Mouse (Mus musculus) heart, embryonic 15.5 days (tissue): ENCODE results near the gene Traf4. TPM values are rescaled to one million over a fixed set of nuclear protein-coding genes. Genes with fewer than 3 reads are reported as not detected.

Source experiments
- ATAC-seq: fragments of 200-750 bp; cut with Nextera tagmentation; replicated peaks from 2 replicates; pipeline ENCODE4 v1.8.0; 2017; ENCODE audit warnings: low read depth, moderate TSS enrichment; ENCODE audit not compliant: insufficient number of reproducible peaks, insufficient read depth, low FRiP score
- H3K27ac ChIP-seq: fragments of 300-500 bp; sonication (generic); 2 replicates; pipeline ENCODE4 v1.5.1; 2015; ENCODE audit warnings: mild to moderate bottlenecking, inconsistent platforms
- H3K27me3 ChIP-seq: fragments of 300-500 bp; sonication (generic); 2 replicates; pipeline ENCODE4 v1.6.1; 2015; ENCODE audit warnings: inconsistent platforms
- H3K36me3 ChIP-seq: fragments of 300-500 bp; sonication (generic); 2 replicates; pipeline ENCODE4 v1.6.1; 2015; ENCODE audit warnings: mild to moderate bottlenecking, inconsistent platforms
- H3K4me1 ChIP-seq: fragments of 300-500 bp; sonication (generic); replicated peaks from 2 replicates; pipeline ENCODE4 v1.6.1; 2015; ENCODE audit warnings: inconsistent platforms
- H3K4me2 ChIP-seq: fragments of 300-500 bp; sonication (generic); 2 replicates; pipeline ENCODE4 v1.6.1; 2015; ENCODE audit warnings: inconsistent platforms, mild to moderate bottlenecking, moderate library complexity
- H3K4me3 ChIP-seq: fragments of 300-500 bp; sonication (generic); 2 replicates; pipeline ENCODE4 v1.5.1; 2015; ENCODE audit warnings: mild to moderate bottlenecking, inconsistent platforms
- H3K9ac ChIP-seq: fragments of 300-500 bp; sonication (generic); 2 replicates; pipeline ENCODE4 v1.6.1; 2015; ENCODE audit warnings: mild to moderate bottlenecking, inconsistent platforms
- H3K9me3 ChIP-seq: fragments of 300-500 bp; sonication (generic); replicated peaks from 2 replicates; pipeline ENCODE4 v1.6.1; 2016; ENCODE audit warnings: inconsistent platforms
- WGBS: fragments of 180-500 bp; shearing (Covaris S2); methylation state at CpG from one replicate; pipeline ENCODE4 v1.1.7; 2015; ENCODE audit warnings: mixed read lengths; 5-methylcytosine and 5-hydroxymethylcytosine counted together
- polyA plus RNA-seq: library from polyadenylated mRNA; unstranded; fragments of >200 nt; fragmentation: Nextera tagmentation; extraction: Ambion mirVana; gene quantifications from 2 replicates; pipeline ENCODE4 v1.2.1, GENCODE M21; 2015

The Traf4 gene
- polyA plus RNA-seq, 1 experiment from 2014 or later, result 30.8 TPM

- whole genome bisulfite sequencing, result 42% methylated on average over 2 of the region's 2 CpGs
- Histone ChIP-seq H3K36me3 (peaks cover 29% of the 10 kb centered on the region), H3K4me3 (peak overlapping the region; percentile 90), H3K4me2 (peak overlapping the region; percentile 63), H3K9ac (peak overlapping the region; percentile 96), H3K4me1 (peaks cover 45% of the 10 kb centered on the region), H3K9me3 (no peaks in the 10 kb centered on the region), H3K27ac (no peak overlapping the region), H3K27me3 (no peaks in the 10 kb centered on the region)
- no peak for ATAC-seq
Observed at GRCm38 (mm10) chr11:78181830-78182357, 16.5 kb upstream of the Traf4 start.

- H3K36me3 ChIP-seq, result peaks cover 29% of the 10 kb centered on the region
- peaks cover 49% of the 10 kb centered on the region for H3K4me1 ChIP-seq
- WGBS, result 64% methylated on average over 6 of the region's 6 CpGs
- H3K4me3 ChIP-seq, result peak overlapping the region; percentile 75; the same call in 1 of the 2 replicates
- no peak for ATAC-seq
- no peaks in the 10 kb centered on the region for H3K27me3 ChIP-seq
- 0 out of 2 replicates have a peak overlapping the region, but pooled peaks have one; percentile 16 for H3K27ac ChIP-seq
- peak overlapping the region; percentile 96 for H3K4me2 ChIP-seq
- no peak overlapping the region for H3K9ac ChIP-seq
- H3K9me3 ChIP-seq, result no peaks in the 10 kb centered on the region
Observed at GRCm38 (mm10) chr11:78180081-78180761, 14.8 kb upstream of the Traf4 start.

DNA sequence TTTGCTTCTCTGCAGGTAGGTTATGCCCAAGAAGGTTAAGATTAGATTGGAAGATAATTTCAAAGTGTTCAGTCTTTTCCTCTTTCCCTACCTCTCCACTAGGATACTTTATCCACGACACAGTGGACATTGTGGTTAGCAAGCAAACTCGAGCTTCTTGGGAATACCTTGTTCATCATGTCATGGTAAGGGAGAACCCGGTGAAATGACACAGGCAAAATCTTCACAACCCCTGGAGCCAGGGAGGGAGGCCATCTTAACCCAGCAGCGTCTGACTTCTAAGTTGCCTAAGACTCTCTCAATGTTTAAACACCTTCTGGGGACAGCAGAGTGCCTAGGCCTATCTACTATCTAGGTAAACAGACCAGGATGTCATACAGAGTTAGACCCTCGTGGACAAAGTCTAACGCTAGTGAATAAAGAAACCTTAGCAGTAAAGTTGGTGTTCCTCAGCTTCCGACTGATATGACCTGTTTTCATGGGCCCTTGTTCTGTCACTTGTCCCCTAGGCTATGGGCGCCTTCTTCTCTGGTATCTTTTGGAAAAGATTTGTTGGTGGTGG, 14.1 kb upstream of the Traf4 start:
- peaks cover 49% of the 10 kb centered on the region for H3K4me1 ChIP-seq
- ATAC-seq, result no peak
- H3K4me3 ChIP-seq, result peak overlapping the region; percentile 75
- H3K27me3 ChIP-seq, result no peaks in the 10 kb centered on the region
- H3K27ac ChIP-seq, result peak overlapping the region; percentile 98
- H3K9ac ChIP-seq, result peak overlapping the region; percentile 70
- H3K4me2 ChIP-seq, result peak overlapping the region; percentile 96
- 26% methylated on average over 8 of the region's 8 CpGs for WGBS
- peaks cover 29% of the 10 kb centered on the region for H3K36me3 ChIP-seq
- no peaks in the 10 kb centered on the region for H3K9me3 ChIP-seq

- H3K4me3 ChIP-seq, result peak overlapping the region; percentile 75
- H3K4me1 ChIP-seq, result peaks cover 46% of the 10 kb centered on the region
Observed at GRCm38 (mm10) chr11:78178859-78179437, 13.6 kb upstream of the Traf4 start.

GRCm38 (mm10) chr11:78177903-78178858, 12.8 kb upstream of the Traf4 start:
- H3K4me2 ChIP-seq, result peak overlapping the region; percentile 96
- peaks cover 44% of the 10 kb centered on the region for H3K4me1 ChIP-seq
- under 1% methylated on average over 81 of the region's 84 CpGs for WGBS
- peak; percentile 78 for ATAC-seq
- peak overlapping the region; percentile 75 for H3K4me3 ChIP-seq
- peaks cover 29% of the 10 kb centered on the region for H3K36me3 ChIP-seq
- no peaks in the 10 kb centered on the region for H3K9me3 ChIP-seq
- no peaks in the 10 kb centered on the region for H3K27me3 ChIP-seq
- H3K9ac ChIP-seq, result peak overlapping the region; percentile 70
- peak overlapping the region; percentile 98 for H3K27ac ChIP-seq

More at GRCm38 (mm10) chr11:78178859-78179437, 13.6 kb upstream of the Traf4 start:
- H3K36me3 ChIP-seq, result peaks cover 29% of the 10 kb centered on the region
- H3K4me2 ChIP-seq, result peak overlapping the region; percentile 96
- H3K27ac ChIP-seq, result peak overlapping the region; percentile 98
- WGBS, result 1% methylated on average over 29 of the region's 29 CpGs
- H3K9me3 ChIP-seq, result no peaks in the 10 kb centered on the region
- ATAC-seq, result peak; percentile 3; the same call in 1 of the 2 replicates
- peak overlapping the region; percentile 70 for H3K9ac ChIP-seq
- no peaks in the 10 kb centered on the region for H3K27me3 ChIP-seq

DNA sequence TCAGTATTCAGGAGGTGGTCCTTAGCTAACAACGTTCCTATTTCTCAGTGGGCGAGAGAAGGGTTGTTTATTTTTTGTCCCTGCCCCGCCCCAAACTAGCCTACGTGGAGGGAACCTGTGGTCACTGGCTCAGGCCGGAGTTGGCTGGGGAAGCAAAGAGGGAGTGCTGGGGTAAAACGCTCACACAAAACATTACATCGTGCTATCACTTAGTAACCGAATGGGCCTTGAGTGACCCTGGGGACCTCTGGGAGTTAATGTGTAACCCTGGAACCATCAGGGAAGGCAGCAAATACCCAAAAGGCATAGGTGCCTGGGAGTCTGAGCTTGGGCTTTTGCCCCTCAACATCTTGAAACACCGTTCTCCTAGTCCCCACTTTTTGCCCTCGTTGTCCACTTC, 12.0 kb upstream of the Traf4 start:
- Histone ChIP-seq H3K4me2 (peak overlapping the region; percentile 96), H3K36me3 (peaks cover 29% of the 10 kb centered on the region), H3K27ac (peak overlapping the region; percentile 98), H3K4me1 (peaks cover 50% of the 10 kb centered on the region), H3K9ac (peak overlapping the region; percentile 63), H3K9me3 (no peaks in the 10 kb centered on the region), H3K4me3 (peak overlapping the region; percentile 75), H3K27me3 (no peaks in the 10 kb centered on the region)
- no peak for ATAC-seq
- 0% methylated on average over 10 of the region's 10 CpGs for WGBS

DNA sequence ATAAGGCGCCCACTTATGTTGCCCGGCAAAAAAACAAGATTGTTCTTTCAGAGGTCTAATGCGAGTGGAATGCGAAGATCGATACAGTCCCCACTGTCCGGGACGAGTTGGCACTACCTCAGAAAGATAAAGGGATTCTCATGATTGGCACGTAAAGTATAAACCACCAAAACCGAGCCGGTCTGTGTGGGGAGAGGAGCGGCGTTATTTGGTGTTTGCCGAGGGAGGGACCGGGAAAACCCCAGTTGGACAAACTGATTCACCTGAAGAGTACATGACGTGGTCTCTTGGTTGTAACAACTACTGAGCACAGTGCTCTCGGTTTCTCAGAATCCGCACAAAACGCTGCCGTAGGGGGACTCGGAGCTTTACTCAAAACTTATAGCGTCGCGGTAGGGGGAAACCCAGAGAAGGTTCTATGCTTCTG, 11.5 kb upstream of the Traf4 start:
- WGBS, result under 1% methylated on average over 23 of the region's 23 CpGs
- peaks cover 45% of the 10 kb centered on the region for H3K4me1 ChIP-seq

DNA sequence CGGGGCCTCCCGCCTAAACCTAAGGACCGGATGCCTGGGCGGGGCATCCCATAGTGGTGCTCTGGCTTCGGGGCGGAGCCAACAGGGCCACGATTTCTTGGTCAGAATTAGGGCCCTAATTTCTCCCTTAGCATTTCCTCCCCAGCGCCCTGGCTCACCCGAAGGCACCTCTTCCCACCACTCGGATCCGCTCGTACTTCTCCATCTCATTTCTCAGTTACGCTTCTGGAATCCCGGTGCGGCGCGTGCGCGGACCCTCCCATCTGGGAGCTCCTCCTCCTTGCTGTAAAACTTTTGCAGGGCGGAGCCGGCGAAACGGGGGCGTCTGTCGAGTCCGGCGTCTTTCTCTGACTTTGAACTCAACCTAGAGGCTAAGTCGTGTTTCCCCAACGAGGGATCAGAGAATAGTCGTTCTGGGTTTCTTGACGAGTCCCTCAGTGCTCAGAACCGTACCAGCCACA, 11.0 kb upstream of the Traf4 start, which contains the start of the genes Nek8 and Tlcd1:
Nek8 (minus strand) TSS at position 274 of the 461 bp plus-strand sequence.
Tlcd1 (plus strand) TSS at position 310 of the 461 bp plus-strand sequence.
- H3K4me2 ChIP-seq, result peak within 1 kb of the TSS; percentile 96
- H3K9me3 ChIP-seq, result no peaks in the 10 kb centered on the region
- peak within 1 kb of the TSS; percentile 63 for H3K9ac ChIP-seq
- peaks cover 40% of the 10 kb centered on the region for H3K4me1 ChIP-seq
- peak; percentile 75 for ATAC-seq
- H3K27me3 ChIP-seq, result no peaks in the 10 kb centered on the region
- H3K27ac ChIP-seq, result peak within 1 kb of the TSS; percentile 98
- WGBS, result 0% methylated on average over 32 of the region's 32 CpGs
- peaks cover 20% of the 10 kb centered on the region for H3K36me3 ChIP-seq
- peak within 1 kb of the TSS; percentile 75 for H3K4me3 ChIP-seq

More for the DNA sequence above, 11.5 kb upstream of the Traf4 start:
- Histone ChIP-seq H3K27ac (peak overlapping the region; percentile 98), H3K27me3 (no peaks in the 10 kb centered on the region), H3K9ac (peak overlapping the region; percentile 63), H3K36me3 (peaks cover 25% of the 10 kb centered on the region), H3K4me3 (peak overlapping the region; percentile 75), H3K9me3 (no peaks in the 10 kb centered on the region), H3K4me2 (peak overlapping the region; percentile 96)
- no peak for ATAC-seq

GRCm38 (mm10) chr11:78175771-78176401, 10.5 kb upstream of the Traf4 start:
- Histone ChIP-seq H3K4me3 (peak overlapping the region; percentile 75), H3K4me1 (peaks cover 40% of the 10 kb centered on the region), H3K27me3 (no peaks in the 10 kb centered on the region), H3K36me3 (peaks cover 15% of the 10 kb centered on the region), H3K9me3 (no peaks in the 10 kb centered on the region), H3K27ac (peak overlapping the region; percentile 98), H3K9ac (peak overlapping the region; percentile 63), H3K4me2 (peak overlapping the region; percentile 96)
- WGBS, result under 1% methylated on average over 9 of the region's 10 CpGs
- no peak for ATAC-seq

DNA sequence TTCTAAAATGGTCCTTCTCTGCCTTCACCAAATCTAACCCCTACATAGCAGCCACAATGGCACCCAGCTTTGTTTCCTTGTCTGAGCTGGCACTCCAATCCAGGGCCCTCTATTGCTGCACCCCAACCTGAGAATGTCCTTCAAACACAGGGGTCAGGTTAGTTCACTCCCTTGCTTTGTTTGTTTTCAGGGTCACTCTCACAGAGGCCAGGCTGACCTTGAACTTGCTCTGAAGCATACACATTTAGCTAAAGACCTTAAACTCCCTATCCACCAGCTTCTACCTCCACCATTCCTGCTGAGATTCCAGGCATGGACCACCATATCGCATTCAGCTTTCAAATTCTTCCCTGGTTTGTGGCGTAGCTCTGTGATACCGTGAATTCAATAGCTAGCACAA, 9.1 kb upstream of the Traf4 start:
- no peak for ATAC-seq
- no peak overlapping the region for H3K9ac ChIP-seq
- no peaks in the 10 kb centered on the region for H3K27me3 ChIP-seq
- peaks cover 1% of the 10 kb centered on the region; the same call in 1 of the 2 replicates for H3K36me3 ChIP-seq
- no peak overlapping the region for H3K27ac ChIP-seq
- no peaks in the 10 kb centered on the region for H3K9me3 ChIP-seq
- 86% methylated on average over 3 of the region's 3 CpGs for WGBS
- H3K4me1 ChIP-seq, result peaks cover 27% of the 10 kb centered on the region
- H3K4me3 ChIP-seq, result no peak overlapping the region
- H3K4me2 ChIP-seq, result no peak overlapping the region
